Comparison of ENCODE assay signal across 9 mouse cellular contexts in the genomic region with DNA sequence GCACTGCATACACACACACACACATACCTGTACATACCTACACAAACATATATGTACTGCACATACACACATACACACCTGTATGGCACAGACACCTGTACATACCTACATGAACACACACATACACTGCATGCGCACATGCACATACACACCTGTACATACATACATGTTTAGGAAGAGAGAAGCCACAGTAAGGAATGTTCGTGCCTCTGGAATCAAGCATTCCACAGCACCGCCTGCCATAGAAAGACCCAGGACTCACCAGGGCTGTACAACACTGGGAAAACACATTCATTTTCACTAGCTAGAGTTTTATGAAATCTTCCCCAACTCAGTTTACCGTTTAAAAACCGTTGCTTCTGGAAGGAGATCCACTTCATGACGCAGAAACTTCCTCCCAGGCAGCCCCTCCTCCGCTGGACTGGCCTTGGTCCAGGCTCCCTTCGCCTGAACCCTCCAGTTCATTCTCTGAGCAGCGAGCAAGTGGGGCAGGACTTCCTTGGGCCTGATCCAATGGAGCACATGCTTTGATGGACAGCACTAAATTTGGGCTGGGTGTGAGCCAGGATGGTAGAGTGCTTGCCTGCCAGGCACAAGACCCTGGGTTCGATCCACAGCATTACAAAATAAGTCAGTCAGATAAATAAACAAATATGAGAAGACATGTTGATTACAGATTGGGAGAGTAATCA. TPM values are rescaled to one million over a fixed set of nuclear protein-coding genes. Genes with fewer than 3 reads are reported as not detected.
DNase-seq lines count a peak whose midpoint lies in the region; ATAC-seq and TF ChIP-seq lines count a peak whose summit lies in the region.
"Had no signal": no experiment of that assay in that cellular context is flagged by ENCODE, and none has a peak within 500 bp of the region (broad histone marks: within the 10 kb centered on the region; RNA-seq: fewer than 3 reads in every experiment).

No protein-coding gene starts in this region.

- no peak for ATAC-seq in megakaryocyte, adult 5-6 weeks (ENCODE audit: poor library complexity, severe bottlenecking)
- ATAC-seq in megakaryocyte progenitor cell, adult 5-6 weeks (replicated peaks; ENCODE audit: poor library complexity), result 0 out of 2 replicates have a peak, but pooled peaks have one; percentile 37
- no peak for ATAC-seq in hindbrain, embryonic 11.5 days (ENCODE audit: low FRiP score)
- ATAC-seq: inflammation-experienced regulatory T-cells, adult 6 months had no signal

- H3K9me3 ChIP-seq in megakaryocyte, embryonic 14.5 days, result peaks cover 27% of the 10 kb centered on the region
- H3K9me3 ChIP-seq in hindbrain, embryonic 11.5 days (ENCODE audit: control insufficient read depth, low read length), result no peaks in the 10 kb centered on the region

- intact Hi-C loops in gastrocnemius, adult 2 months (cut with DNase I), result no loop called here

- H3K4me2 ChIP-seq in hindbrain, embryonic 11.5 days (replicated peaks; ENCODE audit: low read depth, low read length), result no peak overlapping the region

- TF ChIP-seq POLR2A in kidney, adult 2 months (IDR thresholded peaks at IDR 0.05; ENCODE audit: low read depth, low read length), result no peak

- H3K4me3 ChIP-seq in megakaryocyte, embryonic 14.5 days (replicated peaks), result peak overlapping the region; percentile 54
- H3K4me3 ChIP-seq in gastrocnemius, adult 2 months, result peak overlapping the region; percentile 62
- no peak overlapping the region for H3K4me3 ChIP-seq in kidney, adult 2 months (ENCODE audit: insufficient read depth, low read depth, low read length)
- H3K4me3 ChIP-seq in hindbrain, embryonic 11.5 days (ENCODE audit: low read depth, low read length), result no peak overlapping the region

- H3K27ac ChIP-seq in gastrocnemius, adult 2 months, result peak overlapping the region; percentile 85
- H3K27ac ChIP-seq in kidney, adult 2 months (ENCODE audit: insufficient read depth, low read depth, low read length), result no peak overlapping the region
- no peak overlapping the region for H3K27ac ChIP-seq in hindbrain, embryonic 11.5 days (ENCODE audit: low read depth, low read length)

- no peaks in the 10 kb centered on the region for H3K27me3 ChIP-seq in megakaryocyte, embryonic 14.5 days (replicated peaks)
- no peaks in the 10 kb centered on the region for H3K27me3 ChIP-seq in kidney, adult 2 months (replicated peaks; ENCODE audit: control insufficient read depth, insufficient read depth, low read length)
- no peaks in the 10 kb centered on the region for H3K27me3 ChIP-seq in hindbrain, embryonic 11.5 days (ENCODE audit: control insufficient read depth, insufficient read depth, low read length)

- peak; percentile 88 for DNase-seq in gastrocnemius, adult 2 months
- peak; percentile 50 for DNase-seq in kidney, adult 2 months
- no peak for DNase-seq in hindbrain, embryonic 11.5 days (ENCODE audit: low spot score)
- DNase-seq in yolk sac, embryonic 10.5 days (ENCODE audit: low spot score), result no peak

- H3K9ac ChIP-seq in hindbrain, embryonic 11.5 days (ENCODE audit: low read depth, low read length), result no peak overlapping the region

- no peaks in the 10 kb centered on the region for H3K36me3 ChIP-seq in megakaryocyte, embryonic 14.5 days (replicated peaks; ENCODE audit: low read length)
- no peaks in the 10 kb centered on the region for H3K36me3 ChIP-seq in kidney, adult 2 months (ENCODE audit: control insufficient read depth, insufficient read depth, low read length)
- H3K36me3 ChIP-seq in hindbrain, embryonic 11.5 days (ENCODE audit: control insufficient read depth, insufficient read depth, low read length), result no peaks in the 10 kb centered on the region

- no peak for TF ChIP-seq CTCF in gastrocnemius, adult 2 months (IDR thresholded peaks at IDR 0.05)
- TF ChIP-seq CTCF in kidney, adult 2 months (conservative IDR thresholded peaks at IDR 0.05; ENCODE audit: insufficient read depth, insufficient read length, low read depth, low read length), result no peak

- H3K4me1 ChIP-seq in megakaryocyte, embryonic 14.5 days, result no peaks in the 10 kb centered on the region
- H3K4me1 ChIP-seq in kidney, adult 2 months (ENCODE audit: control insufficient read depth, insufficient read depth, low read length), result peaks cover 3% of the 10 kb centered on the region; the same call in 1 of the 2 replicates
- H3K4me1 ChIP-seq in hindbrain, embryonic 11.5 days (replicated peaks; ENCODE audit: control insufficient read depth, insufficient read depth, low read length), result no peaks in the 10 kb centered on the region

- 56% methylated on average over 10 of the region's 10 CpGs for WGBS in kidney, adult 2 months
- WGBS in hindbrain, embryonic 11.5 days, result 92% methylated on average over 10 of the region's 10 CpGs

RNA-seq across cellular contexts. Expression of gene Lrrc30, which starts 5.7 kb away (rescaled TPM):
- not detected in 2 replicates for polyA plus RNA-seq in megakaryocyte, embryonic 14.5 days (2012; ENCODE audit: insufficient read depth, low replicate concordance)
- total RNA-seq in megakaryocyte, adult 5-6 weeks (2015), result not detected in 2 replicates
- not detected in 2 replicates for total RNA-seq in megakaryocyte, adult 5-6 weeks (2017)
- total RNA-seq in gastrocnemius, adult 2 months (2021), result 100 to 1,000 TPM; 136 to 171 TPM
- polyA plus RNA-seq in kidney, adult 2 months (2012; rRNA removed), result 0.94 TPM in 1 of 2 replicates, not detected in the other
- not detected in 2 replicates for total RNA-seq in megakaryocyte progenitor cell, adult 5-6 weeks (2015)
- total RNA-seq in megakaryocyte progenitor cell, adult 5-6 weeks (2017), result not detected in 2 replicates
- not detected in 2 replicates for polyA plus RNA-seq in hindbrain, embryonic 11.5 days (2014; fragmentation: Nextera tagmentation; extraction: Ambion mirVana)
- total RNA-seq: common myeloid progenitor, adult 5-6 weeks had no signal
- polyA plus RNA-seq: inflammation-experienced regulatory T-cells, adult 6 months had no signal

RNA-seq across cellular contexts. Expression of gene Lama1, which starts 58.8 kb away (rescaled TPM):
- not detected in 2 replicates for polyA plus RNA-seq in megakaryocyte, embryonic 14.5 days (2012; ENCODE audit: insufficient read depth, low replicate concordance)
- total RNA-seq in megakaryocyte, adult 5-6 weeks (2015), result not detected in 2 replicates
- not detected in 2 replicates for total RNA-seq in megakaryocyte, adult 5-6 weeks (2017)
- total RNA-seq in gastrocnemius, adult 2 months (2021), result under 1 TPM; 0.17 to 0.20 TPM
- polyA plus RNA-seq in kidney, adult 2 months (2012; rRNA removed), result 8.1 and 11.4 TPM in 2 replicates
- not detected in 2 replicates for total RNA-seq in megakaryocyte progenitor cell, adult 5-6 weeks (2015)
- total RNA-seq in megakaryocyte progenitor cell, adult 5-6 weeks (2017), result not detected in 2 replicates
- 15.5 and 22.1 TPM in 2 replicates for polyA plus RNA-seq in hindbrain, embryonic 11.5 days (2014; fragmentation: Nextera tagmentation; extraction: Ambion mirVana)
- total RNA-seq: common myeloid progenitor, adult 5-6 weeks had no signal
- polyA plus RNA-seq: inflammation-experienced regulatory T-cells, adult 6 months had no signal

Comparison
In these comparisons a context has a peak if more than half of its experiments do, and no peak if none do; other contexts are left out.
1. H3K4me3 ChIP-seq: peak in megakaryocyte, embryonic 14.5 days (single experiment) and gastrocnemius, adult 2 months (single experiment); none in kidney, adult 2 months (single experiment) and hindbrain, embryonic 11.5 days (single experiment).
2. DNase-seq: peak in gastrocnemius, adult 2 months (single experiment) and kidney, adult 2 months (single experiment); none in hindbrain, embryonic 11.5 days (single experiment) and yolk sac, embryonic 10.5 days (single experiment).
3. RNA of gene Lrrc30, which starts 5.7 kb away (total RNA-seq): 136 to 171 TPM in gastrocnemius, adult 2 months; not detected in megakaryocyte, adult 5-6 weeks and not detected in megakaryocyte progenitor cell, adult 5-6 weeks; every median in the first group is over 100 times any median in the second.